Mouse (Mus musculus): ENCODE data around the gene Slc23a2.

The Slc23a2 gene

DNA sequence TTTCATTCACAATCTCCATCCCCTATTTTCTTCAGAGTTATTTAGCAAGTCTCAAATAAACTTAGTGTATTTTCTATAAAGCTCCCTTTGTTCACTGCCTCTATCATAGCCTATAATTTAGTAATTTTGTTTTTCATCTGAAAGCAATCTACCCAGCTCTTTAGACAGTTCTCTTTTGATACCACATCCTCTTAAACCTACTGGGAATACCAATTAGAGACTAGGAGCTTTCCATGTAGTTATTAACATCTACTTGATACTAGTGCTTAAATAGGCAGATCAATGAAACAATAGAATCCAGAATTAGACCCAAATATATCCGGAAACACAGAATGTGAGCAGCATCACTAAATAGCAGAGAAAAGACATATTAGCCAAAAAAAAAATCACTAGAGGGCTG lies 128.9 kb downstream of the Slc23a2 start:
- DNase-seq = no peak

- DNase-seq = no peak
Measured at GRCm38 (mm10) chr2:132013152-132013551, 131.8 kb downstream of the Slc23a2 start.

DNA sequence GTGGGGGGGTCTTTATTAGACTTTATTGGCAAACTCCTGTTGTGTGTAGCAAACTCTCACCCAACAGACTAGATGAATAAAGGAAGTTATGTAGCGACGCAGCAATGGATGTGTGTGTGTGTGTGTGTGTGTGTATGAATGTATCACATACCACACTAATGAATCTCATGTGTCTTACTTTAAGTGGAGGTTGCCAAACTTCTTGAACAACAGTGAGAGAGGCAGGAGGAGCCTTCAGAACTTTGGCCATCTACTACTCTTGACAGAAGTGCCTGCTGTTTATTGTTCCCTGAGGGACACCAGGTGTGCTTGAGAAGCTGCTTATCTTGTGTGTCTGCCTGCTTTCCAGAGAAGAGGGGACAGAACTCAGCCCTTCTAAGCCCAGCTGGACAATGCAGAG lies 134.1 kb downstream of the Slc23a2 start:
- DNase-seq = no peak

DNA sequence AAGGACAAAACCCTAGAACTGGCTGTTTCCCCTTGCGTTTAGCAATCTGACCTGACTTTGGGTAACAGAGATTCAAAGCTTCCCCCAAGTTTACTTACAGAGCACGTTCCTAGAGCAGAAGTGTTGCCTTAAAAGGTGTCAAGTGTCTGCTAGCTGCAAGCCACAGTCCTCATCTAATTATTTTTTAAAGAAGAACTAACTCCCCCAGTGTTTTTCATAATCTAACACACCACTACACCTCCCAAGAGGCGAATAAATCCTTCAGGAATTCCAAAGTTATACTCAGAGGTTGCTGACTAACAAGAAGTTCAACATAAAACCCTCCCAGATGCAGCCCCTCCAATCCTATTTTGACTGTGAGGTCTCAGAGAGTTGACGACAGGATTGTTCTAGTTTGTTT lies 136.7 kb downstream of the Slc23a2 start:
- DNase-seq = no peak

DNA sequence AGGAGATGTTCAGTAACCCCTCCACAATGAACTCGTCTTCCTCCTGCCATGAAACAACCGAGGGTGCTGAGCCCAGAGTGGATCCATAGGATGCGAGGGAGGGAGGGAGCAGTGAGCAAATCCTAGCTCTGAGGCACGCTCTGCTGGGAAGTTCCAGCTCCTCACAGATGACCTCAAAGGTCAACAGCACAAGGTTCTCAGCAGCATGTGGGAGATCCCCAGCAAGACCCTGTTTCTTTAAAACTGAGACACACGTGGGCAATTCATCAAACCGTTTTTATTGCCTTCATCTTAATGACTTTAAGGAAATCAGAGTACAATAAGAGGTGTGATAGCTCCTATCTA lies 137.5 kb downstream of the Slc23a2 start:
- no peak for DNase-seq

DNA sequence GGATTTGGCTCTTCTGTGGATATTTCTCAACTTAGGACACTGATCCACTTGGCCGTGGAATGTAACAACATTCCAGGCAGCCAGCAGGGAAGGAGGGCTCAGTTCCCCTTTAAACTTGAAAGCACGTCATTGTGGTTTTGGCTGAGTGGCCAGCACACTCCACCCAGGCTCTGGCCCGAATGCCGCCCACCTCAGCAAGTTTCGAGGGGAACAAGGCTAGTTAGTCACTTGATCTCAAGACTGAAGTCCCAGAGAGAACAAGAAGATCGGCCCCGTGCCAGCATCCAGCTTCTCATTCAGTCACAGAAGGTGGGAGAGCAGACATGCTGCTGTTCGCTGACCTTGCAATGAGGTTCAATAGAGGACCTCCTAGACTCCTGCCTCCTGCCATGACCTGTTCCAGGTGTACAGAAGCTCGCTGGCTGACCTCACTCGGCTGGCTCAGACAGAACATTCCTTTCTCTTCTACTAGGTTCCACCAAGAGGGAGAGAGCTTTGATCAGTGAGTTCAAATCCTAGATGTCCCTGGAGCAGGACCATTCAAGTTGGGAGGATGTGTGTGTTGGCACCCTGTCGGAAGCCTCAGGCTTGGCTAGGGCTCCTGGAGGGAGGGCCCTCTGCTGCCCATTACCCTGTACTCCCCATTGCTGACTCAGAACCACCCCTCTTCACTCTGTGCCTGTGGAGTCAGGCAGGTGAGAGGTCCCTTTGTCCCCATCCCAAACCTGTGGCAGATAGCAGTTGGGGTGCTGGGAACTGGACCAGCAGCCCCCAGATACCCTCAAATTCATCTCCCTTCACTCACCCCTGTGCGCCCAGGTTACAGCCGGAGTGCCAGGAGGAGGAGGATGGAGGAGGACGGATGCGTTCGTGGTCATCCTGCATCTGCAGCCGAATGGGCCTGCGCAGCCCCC lies 138.1 kb downstream of the Slc23a2 start:
- no peak for DNase-seq

DNA sequence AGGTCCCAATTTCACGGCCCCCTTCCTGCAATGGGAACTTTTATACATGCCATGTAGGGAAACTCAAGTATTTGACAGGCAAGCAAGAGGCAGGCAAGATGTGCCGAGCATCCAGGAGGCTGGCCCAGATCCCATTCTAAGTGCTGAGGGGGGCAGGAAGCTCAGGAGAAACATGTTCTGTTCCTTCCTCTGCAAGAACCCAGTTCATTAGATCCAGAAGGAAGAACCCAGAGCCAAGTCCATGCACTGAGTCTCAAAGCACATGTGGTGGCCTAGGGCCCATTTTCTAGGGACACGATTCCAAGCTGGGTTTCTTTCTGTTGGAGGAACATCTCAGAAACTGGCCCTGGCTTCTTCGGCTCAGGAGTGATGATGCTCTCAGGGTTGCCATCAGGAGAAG lies 139.5 kb downstream of the Slc23a2 start:
- DNase-seq = no peak

- DNase-seq = peak; percentile 24
Measured at GRCm38 (mm10) chr2:132004495-132005136, 140.3 kb downstream of the Slc23a2 start.

- no peak for DNase-seq
Measured at GRCm38 (mm10) chr2:132003916-132004315, 141.0 kb downstream of the Slc23a2 start.

Measured in thymus, postnatal 14 days (tissue).